Mouse (Mus musculus) c-Kit-negative CD71-positive TER-119-positive erythroid progenitor cells, embryonic 14.5 days (primary cell): ENCODE measurements around the gene Ldlrad3.

Experiments
- DNase-seq: peaks from one replicate; pipeline ENCODE4 v3.0.0-alpha.2; 2013; ENCODE audit warnings: low read depth, low spot score

The Ldlrad3 gene

GRCm38 (mm10) chr2:102073266-102074037 is 112.7 kb downstream of the Ldlrad3 start:
- DNase-seq = no peak

- DNase-seq = no peak
These were observed 113.3 kb downstream of the Ldlrad3 start for GRCm38 (mm10) chr2:102072859-102073258.

- no peak for DNase-seq
These were observed 115.0 kb downstream of the Ldlrad3 start for GRCm38 (mm10) chr2:102071022-102071717.

- no peak for DNase-seq
These were observed 121.3 kb downstream of the Ldlrad3 start for GRCm38 (mm10) chr2:102064826-102065441.

GRCm38 (mm10) chr2:102063906-102064505 is 122.2 kb downstream of the Ldlrad3 start:
- no peak for DNase-seq

- no peak for DNase-seq
These were observed 123.2 kb downstream of the Ldlrad3 start for GRCm38 (mm10) chr2:102062861-102063468.

- no peak for DNase-seq
These were observed 124.3 kb downstream of the Ldlrad3 start for GRCm38 (mm10) chr2:102061921-102062320.

- no peak for DNase-seq
These were observed 128.4 kb downstream of the Ldlrad3 start for GRCm38 (mm10) chr2:102057746-102058145.

- DNase-seq = no peak
These were observed 129.0 kb downstream of the Ldlrad3 start for GRCm38 (mm10) chr2:102057029-102057685.

- DNase-seq = no peak
These were observed 130.0 kb downstream of the Ldlrad3 start for GRCm38 (mm10) chr2:102056144-102056543.

GRCm38 (mm10) chr2:102052951-102053660 is 133.1 kb downstream of the Ldlrad3 start:
- no peak for DNase-seq

GRCm38 (mm10) chr2:102052353-102052752 is 133.8 kb downstream of the Ldlrad3 start:
- no peak for DNase-seq

GRCm38 (mm10) chr2:102049866-102050550 is 136.2 kb downstream of the Ldlrad3 start:
- no peak for DNase-seq

GRCm38 (mm10) chr2:102048296-102049175 is 137.6 kb downstream of the Ldlrad3 start:
- DNase-seq = no peak

GRCm38 (mm10) chr2:102046481-102046880 is 139.7 kb downstream of the Ldlrad3 start:
- no peak for DNase-seq

GRCm38 (mm10) chr2:102040456-102040855 is 145.7 kb downstream of the Ldlrad3 start:
- no peak for DNase-seq

GRCm38 (mm10) chr2:102040011-102040410 is 146.2 kb downstream of the Ldlrad3 start:
- DNase-seq = no peak

GRCm38 (mm10) chr2:102038895-102039667 is 147.1 kb downstream of the Ldlrad3 start:
- no peak for DNase-seq
